Mouse (Mus musculus) hindbrain, embryonic 14.5 days (tissue): Measurements from ENCODE around the gene Sema3f. TPM values are rescaled to one million over a fixed set of nuclear protein-coding genes. Genes with fewer than 3 reads are reported as not detected.

Source experiments
- ATAC-seq: fragments of 200-750 bp; cut with Nextera tagmentation; 2 replicates; pipeline ENCODE4 v1.8.0; 2017; ENCODE audit warnings: moderate number of reproducible peaks, mild to moderate bottlenecking, moderate TSS enrichment, moderate library complexity; ENCODE audit not compliant: low FRiP score
- DNase-seq: peaks from one replicate; pipeline ENCODE4 v3.0.0-alpha.2; 2015; ENCODE audit warnings: low spot score
- H3K27ac ChIP-seq: fragments of 300-500 bp; sonication (generic); 2 replicates; pipeline ENCODE4 v1.5.1; 2014; ENCODE audit warnings: mild to moderate bottlenecking, moderate library complexity
- H3K27me3 ChIP-seq: fragments of 300-500 bp; sonication (generic); 2 replicates; pipeline ENCODE4 v1.6.1; 2014; ENCODE audit warnings: mild to moderate bottlenecking, low read length, mixed read lengths; ENCODE audit not compliant: control insufficient read depth, insufficient read depth
- H3K36me3 ChIP-seq: fragments of 300-500 bp; sonication (generic); replicated peaks from 2 replicates; pipeline ENCODE4 v1.6.1; 2014; ENCODE audit not compliant: control insufficient read depth, insufficient read depth
- H3K4me1 ChIP-seq: fragments of 300-500 bp; sonication (generic); replicated peaks from 2 replicates; pipeline ENCODE4 v1.6.1; 2014; ENCODE audit warnings: antibody characterized with exemption, low read length, mixed read lengths; ENCODE audit not compliant: control insufficient read depth, insufficient read depth
- H3K4me2 ChIP-seq: fragments of 300-500 bp; sonication (generic); replicated peaks from 2 replicates; pipeline ENCODE4 v1.6.1; 2014; ENCODE audit warnings: mild to moderate bottlenecking, moderate library complexity
- H3K4me3 ChIP-seq: fragments of 300-500 bp; sonication (generic); replicated peaks from 2 replicates; pipeline ENCODE4 v1.5.1; 2014; ENCODE audit warnings: mild to moderate bottlenecking, low read length
- H3K9ac ChIP-seq: fragments of 300-500 bp; sonication (generic); 2 replicates; pipeline ENCODE4 v1.6.1; 2014
- H3K9me3 ChIP-seq: fragments of 300-500 bp; sonication (generic); 2 replicates; pipeline ENCODE4 v1.6.1; 2016; ENCODE audit warnings: low read length; ENCODE audit not compliant: control insufficient read depth
- WGBS: fragments of 180-500 bp; shearing (Covaris S2); extraction: QIAGEN DNeasy Blood & Tissue Kit; methylation state at CpG from one replicate; pipeline ENCODE4 v1.1.7; 2014; 5-methylcytosine and 5-hydroxymethylcytosine counted together
- polyA plus RNA-seq: library from polyadenylated mRNA; unstranded; fragments of >200 nt; fragmentation: Nextera tagmentation; extraction: Ambion mirVana; gene quantifications from 2 replicates; pipeline ENCODE4 v1.2.1, GENCODE M21; 2014

Gene Sema3f
- polyA plus RNA-seq, 1 experiment from 2014 or later: 17.5 TPM

- 2% methylated on average over 14 of the region's 14 CpGs for WGBS
- Histone ChIP-seq H3K36me3 (peaks cover 28% of the 10 kb centered on the region), H3K9me3 (no peaks in the 10 kb centered on the region), H3K9ac (peak overlapping the region; percentile 97), H3K27ac (peak overlapping the region; percentile 89), H3K4me2 (peak overlapping the region; percentile 86), H3K27me3 (no peaks in the 10 kb centered on the region), H3K4me1 (peaks cover 46% of the 10 kb centered on the region), H3K4me3 (peak overlapping the region; percentile 89)
- DNase-seq (peak; percentile 44), ATAC-seq (no peak)
Observed at GRCm38 (mm10) chr9:107706781-107707211, 3.5 kb downstream of the Sema3f start.

DNA sequence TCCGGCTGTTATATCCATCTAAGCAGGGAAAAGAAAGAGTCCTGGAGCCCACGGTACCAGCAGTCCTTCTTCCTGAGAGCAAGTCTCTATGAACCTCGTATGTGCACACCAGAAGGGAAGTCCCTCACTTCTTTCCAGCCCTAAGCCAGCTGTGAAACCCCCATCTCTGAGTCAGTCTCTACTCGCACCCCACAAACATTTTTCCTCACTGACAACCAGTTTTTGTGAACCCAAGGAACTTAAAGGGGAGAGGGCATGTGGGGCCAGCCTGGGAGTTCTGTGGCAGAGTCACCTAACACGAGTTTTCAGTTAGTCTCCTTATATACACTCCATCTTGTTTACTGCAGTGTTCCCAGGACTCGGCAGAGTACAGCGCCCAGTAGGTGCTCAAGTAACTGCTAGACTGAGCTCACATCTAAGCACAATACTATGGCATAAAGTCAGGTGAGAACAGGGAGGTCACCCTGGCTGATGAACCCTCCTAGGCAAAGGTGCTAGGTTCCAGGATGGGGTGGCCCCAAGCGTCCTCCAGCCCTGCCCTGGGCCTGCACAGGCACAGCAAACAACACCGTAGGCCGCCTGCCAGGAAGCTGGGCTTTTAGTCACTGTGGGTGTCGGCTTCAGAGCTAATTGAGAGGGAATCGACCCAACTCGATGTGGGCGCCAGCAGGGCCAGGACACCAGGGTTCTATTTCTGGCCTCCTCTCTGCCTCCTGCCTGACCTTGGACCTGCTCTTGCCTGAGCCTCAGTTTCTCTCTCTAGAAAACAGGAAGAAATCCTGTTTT is 6.7 kb downstream of the Sema3f start:
- H3K9me3 ChIP-seq: no peaks in the 10 kb centered on the region
- WGBS: 60% methylated on average over 14 of the region's 14 CpGs
- H3K27me3 ChIP-seq: no peaks in the 10 kb centered on the region
- DNase-seq (no peak), ATAC-seq (no peak)
- no peak overlapping the region for H3K27ac ChIP-seq
- peak overlapping the region; percentile 16; the same call in 1 of the 2 replicates for H3K9ac ChIP-seq
- H3K4me2 ChIP-seq: no peak overlapping the region
- no peak overlapping the region for H3K4me3 ChIP-seq
- H3K4me1 ChIP-seq: peaks cover 71% of the 10 kb centered on the region
- peaks cover 31% of the 10 kb centered on the region for H3K36me3 ChIP-seq

GRCm38 (mm10) chr9:107702606-107703185 is 7.6 kb downstream of the Sema3f start:
- no peak for DNase-seq
- ATAC-seq: no peak
- 68% methylated on average over 3 of the region's 3 CpGs for WGBS

GRCm38 (mm10) chr9:107701594-107701993 is 8.7 kb downstream of the Sema3f start:
- H3K4me2 ChIP-seq: no peak overlapping the region
- H3K4me1 ChIP-seq: peaks cover 73% of the 10 kb centered on the region
- ATAC-seq: 0 out of 2 replicates have a peak, but pooled peaks have one; percentile 39
- peak; percentile 78 for DNase-seq
- H3K4me3 ChIP-seq: no peak overlapping the region
- no peaks in the 10 kb centered on the region for H3K9me3 ChIP-seq
- H3K27me3 ChIP-seq: no peaks in the 10 kb centered on the region
- H3K27ac ChIP-seq: no peak overlapping the region
- peaks cover 31% of the 10 kb centered on the region for H3K36me3 ChIP-seq
- whole genome bisulfite sequencing: 51% methylated on average over 12 of the region's 12 CpGs
- H3K9ac ChIP-seq: no peak overlapping the region

More at GRCm38 (mm10) chr9:107702606-107703185, 7.6 kb downstream of the Sema3f start:
- no peaks in the 10 kb centered on the region for H3K9me3 ChIP-seq
- H3K27me3 ChIP-seq: no peaks in the 10 kb centered on the region
- H3K4me1 ChIP-seq: peaks cover 73% of the 10 kb centered on the region
- peaks cover 31% of the 10 kb centered on the region for H3K36me3 ChIP-seq
- H3K9ac ChIP-seq: no peak overlapping the region
- H3K4me3 ChIP-seq: no peak overlapping the region
- H3K27ac ChIP-seq: 0 out of 2 replicates have a peak overlapping the region, but pooled peaks have one; percentile 20
- no peak overlapping the region for H3K4me2 ChIP-seq

DNA sequence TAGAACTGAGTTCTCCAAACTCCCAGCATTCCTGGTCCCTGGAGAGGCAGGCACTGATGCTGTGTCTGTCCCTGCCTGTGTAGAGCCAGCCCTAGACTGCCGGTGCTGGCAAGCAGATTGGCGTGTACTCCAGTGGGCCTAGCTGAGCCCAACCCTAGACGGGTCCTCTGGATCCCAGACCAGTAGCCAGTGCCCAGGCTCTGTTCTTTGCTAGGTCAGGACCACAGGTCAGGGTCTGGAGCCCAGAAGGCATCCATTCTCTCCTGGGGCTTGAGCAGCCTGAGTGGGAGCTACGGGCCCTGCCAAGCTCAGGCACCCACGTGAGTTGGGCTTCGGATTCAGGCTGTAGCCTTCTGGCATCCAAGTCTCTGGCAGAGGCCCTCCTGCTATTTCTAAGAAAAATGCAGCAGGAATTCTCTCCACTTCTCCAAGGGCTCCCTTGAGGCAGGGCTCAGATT is 10.1 kb downstream of the Sema3f start:
- ATAC-seq (peak; percentile 35), DNase-seq (no peak)
- H3K27me3 ChIP-seq: no peaks in the 10 kb centered on the region
- no peak overlapping the region for H3K4me3 ChIP-seq
- no peak overlapping the region for H3K27ac ChIP-seq
- no peak overlapping the region for H3K4me2 ChIP-seq
- H3K4me1 ChIP-seq: peaks cover 76% of the 10 kb centered on the region
- H3K9ac ChIP-seq: peak overlapping the region; percentile 26; the same call in 1 of the 2 replicates
- no peaks in the 10 kb centered on the region for H3K9me3 ChIP-seq
- peaks cover 28% of the 10 kb centered on the region for H3K36me3 ChIP-seq
- WGBS: 22% methylated on average over 6 of the region's 6 CpGs

DNA sequence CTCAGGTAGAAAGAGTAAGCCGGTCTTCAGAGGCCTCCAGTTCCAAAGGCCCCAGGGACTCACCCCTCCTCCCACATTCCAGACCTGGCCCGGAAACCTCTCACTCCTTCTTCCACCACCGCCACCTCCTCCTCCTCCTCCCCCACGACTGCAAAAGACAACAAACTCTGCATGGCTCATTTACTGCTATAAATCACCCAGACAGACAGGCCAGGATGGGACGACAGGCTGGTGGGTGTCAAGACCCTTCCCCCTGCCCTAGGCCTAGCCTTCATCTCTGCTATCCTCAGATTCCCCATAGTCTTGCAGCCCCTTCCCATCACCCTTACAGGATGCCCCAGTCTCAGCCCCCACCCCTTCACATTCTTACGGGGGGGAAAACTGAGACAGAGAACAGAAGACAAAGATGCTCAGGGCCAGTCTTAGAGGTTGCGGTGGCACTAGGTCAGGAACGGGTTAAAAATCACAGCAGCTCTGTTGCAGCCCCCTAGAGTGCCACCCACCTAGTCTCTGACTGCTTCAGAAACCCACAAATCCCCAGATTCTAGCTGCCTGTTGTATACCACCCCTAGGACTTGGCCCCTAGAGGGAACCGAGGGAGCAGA is 10.8 kb downstream of the Sema3f start:
- no peak overlapping the region for H3K9ac ChIP-seq
- no peaks in the 10 kb centered on the region for H3K27me3 ChIP-seq
- no peak overlapping the region for H3K4me3 ChIP-seq
- DNase-seq (no peak), ATAC-seq (no peak)
- H3K4me2 ChIP-seq: no peak overlapping the region; the same call in 1 of the 2 replicates
- H3K9me3 ChIP-seq: no peaks in the 10 kb centered on the region
- H3K27ac ChIP-seq: no peak overlapping the region
- H3K4me1 ChIP-seq: peaks cover 76% of the 10 kb centered on the region
- H3K36me3 ChIP-seq: peaks cover 23% of the 10 kb centered on the region
- 4% methylated on average over 9 of the region's 9 CpGs for WGBS

DNA sequence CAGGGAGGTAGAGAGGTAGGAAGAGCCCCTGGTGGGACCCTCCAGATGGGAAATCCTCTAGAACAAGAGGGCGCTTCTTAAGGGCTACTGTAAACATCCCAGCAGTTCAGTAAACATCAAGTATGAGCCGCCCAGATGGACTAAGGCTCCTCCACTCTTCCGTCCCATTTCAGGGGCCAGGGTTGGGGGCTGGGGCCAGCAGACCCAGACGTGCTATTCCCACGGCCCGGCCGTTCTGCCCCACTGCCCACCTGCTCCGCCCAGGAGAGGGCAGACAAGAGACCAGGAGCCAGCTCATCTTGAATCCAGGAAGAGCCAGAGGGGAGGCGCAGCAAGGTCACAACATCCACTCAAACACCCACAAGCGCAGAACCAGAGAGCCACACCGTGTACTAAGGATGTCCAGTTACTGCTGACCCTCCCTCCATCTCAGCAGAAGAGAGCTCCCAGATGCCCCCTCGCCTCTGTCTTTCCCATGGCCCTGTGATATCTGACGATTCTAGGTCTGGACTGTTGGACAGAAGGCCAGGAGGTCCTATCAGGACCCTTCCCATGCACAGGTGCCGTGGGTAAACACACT is 11.6 kb downstream of the Sema3f start:
- no peak for DNase-seq
- no peak for ATAC-seq
- Histone ChIP-seq H3K9me3 (no peaks in the 10 kb centered on the region), H3K9ac (no peak overlapping the region), H3K4me1 (peaks cover 75% of the 10 kb centered on the region), H3K36me3 (peaks cover 15% of the 10 kb centered on the region), H3K27me3 (no peaks in the 10 kb centered on the region), H3K4me2 (peak overlapping the region; percentile 36), H3K27ac (peak overlapping the region; percentile 43; the same call in 1 of the 2 replicates), H3K4me3 (no peak overlapping the region)
- WGBS: 14% methylated on average over 14 of the region's 14 CpGs

DNA sequence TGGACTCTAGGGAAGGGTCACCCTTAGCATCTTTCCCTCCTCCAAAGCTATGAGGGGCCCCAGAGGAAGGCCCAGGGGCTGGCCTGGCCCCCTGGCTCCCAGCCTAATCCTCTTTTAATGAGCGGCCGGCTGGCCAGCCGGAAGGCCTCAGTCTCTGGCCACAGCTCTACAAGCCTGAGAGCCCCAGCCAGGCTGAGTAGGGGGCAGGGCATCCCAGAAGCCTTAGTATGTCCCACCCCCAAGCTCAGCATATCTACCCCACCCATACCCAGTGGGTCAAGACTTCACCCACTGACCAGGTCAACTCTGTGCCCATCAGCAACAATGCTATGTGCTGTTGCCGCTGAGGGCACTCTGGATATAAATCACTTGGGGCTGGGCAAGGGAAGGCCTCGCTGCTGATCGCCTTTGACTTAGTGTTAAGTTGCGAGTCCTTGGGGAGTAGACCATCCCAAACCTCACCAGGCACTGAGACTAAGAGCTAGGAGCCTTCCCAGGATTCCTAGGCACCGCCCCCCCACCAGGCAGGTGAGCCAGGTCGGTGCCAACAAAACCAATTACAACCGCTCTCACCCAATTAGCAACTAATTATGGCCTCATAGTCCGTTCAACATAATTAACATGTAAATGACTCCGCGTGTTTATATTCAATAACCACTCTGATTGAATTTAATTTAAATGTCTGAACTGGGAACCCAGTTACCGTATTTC is 12.3 kb downstream of the Sema3f start:
- H3K9me3 ChIP-seq: no peaks in the 10 kb centered on the region
- WGBS: 8% methylated on average over 14 of the region's 14 CpGs
- peak overlapping the region; percentile 43; the same call in 1 of the 2 replicates for H3K27ac ChIP-seq
- H3K4me3 ChIP-seq: no peak overlapping the region
- peaks cover 68% of the 10 kb centered on the region for H3K4me1 ChIP-seq
- no peak for ATAC-seq
- H3K27me3 ChIP-seq: no peaks in the 10 kb centered on the region
- H3K4me2 ChIP-seq: peak overlapping the region; percentile 36
- peak; percentile 54 for DNase-seq
- peaks cover 9% of the 10 kb centered on the region; the same call in 1 of the 2 replicates for H3K36me3 ChIP-seq
- H3K9ac ChIP-seq: no peak overlapping the region
